Comparison of ENCODE assay signal across 9 mouse cellular contexts in the genomic region with DNA sequence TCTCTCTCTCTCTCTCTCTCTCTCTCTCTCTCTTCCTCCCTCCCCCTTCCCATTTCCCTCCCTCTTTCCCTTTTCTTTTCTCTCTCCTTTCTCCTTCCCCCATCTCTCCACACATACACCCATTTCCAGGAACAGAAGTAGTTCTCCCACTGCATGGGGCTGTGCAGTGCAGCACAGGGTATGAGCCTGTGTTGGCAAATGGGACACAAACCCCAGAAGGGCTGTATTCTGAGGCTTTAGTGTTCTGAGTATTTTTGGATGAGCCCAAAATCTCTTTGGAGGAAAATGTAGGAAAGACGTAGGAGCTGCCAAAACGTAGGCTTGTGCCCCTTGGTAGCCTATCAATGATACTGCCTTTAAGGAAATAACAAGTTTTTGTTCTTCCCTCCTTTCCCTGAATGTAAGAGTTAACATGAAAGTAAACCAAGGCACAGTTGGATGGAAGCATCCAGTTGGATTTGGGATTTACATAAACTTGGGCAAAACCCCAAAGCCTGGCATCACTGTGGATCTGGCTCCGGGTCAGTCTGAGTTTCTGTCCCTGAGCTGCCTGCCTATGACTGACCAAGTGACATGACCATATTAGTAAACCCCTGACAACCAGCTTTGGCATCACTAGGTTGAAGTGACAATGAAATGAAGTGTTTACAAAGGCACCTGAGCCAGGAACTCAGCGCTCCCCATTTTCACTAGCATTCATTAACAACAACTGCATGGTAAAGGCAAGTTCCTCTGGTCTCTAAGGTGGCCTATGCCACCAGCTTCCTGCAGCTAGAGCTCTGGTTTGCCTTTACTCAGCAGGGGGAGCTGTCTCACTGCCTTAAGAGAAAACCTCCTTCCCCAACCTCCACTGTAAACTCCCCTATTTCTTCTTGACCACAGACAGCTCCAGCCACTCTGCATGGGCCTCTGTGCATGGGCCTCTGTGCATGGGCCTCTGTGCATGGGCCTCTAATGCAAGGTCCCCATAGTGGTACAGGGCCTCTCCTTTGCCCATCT. TPM values are rescaled to one million over a fixed set of nuclear protein-coding genes. Genes with fewer than 3 reads are reported as not detected.
DNase-seq lines count a peak whose midpoint lies in the region; ATAC-seq and TF ChIP-seq lines count a peak whose summit lies in the region.
"Had no signal": no experiment of that assay in that cellular context is flagged by ENCODE, and none has a peak within 500 bp of the region (broad histone marks: within the 10 kb centered on the region; RNA-seq: fewer than 3 reads in every experiment).

No protein-coding gene starts in this region.

- no peak overlapping the region for H3K9ac ChIP-seq in intestine, postnatal 0 days (ENCODE audit: low read depth, low read length)
- no peak overlapping the region for H3K9ac ChIP-seq in intestine, embryonic 16.5 days (ENCODE audit: low read depth, low read length)
- H3K9ac ChIP-seq in midbrain, postnatal 0 days (replicated peaks; ENCODE audit: low read length, poor library complexity, severe bottlenecking) = no peak overlapping the region

- no peak for TF ChIP-seq POLR2A in brain, embryonic 14.5 days (IDR thresholded peaks at IDR 0.05; ENCODE audit: borderline replicate concordance, extremely low read depth, insufficient read depth, insufficient read length, poor library complexity, severe bottlenecking)

- no peaks in the 10 kb centered on the region for H3K27me3 ChIP-seq in intestine, postnatal 0 days (replicated peaks; ENCODE audit: control insufficient read depth, insufficient read depth, low read length)
- no peaks in the 10 kb centered on the region for H3K27me3 ChIP-seq in intestine, embryonic 16.5 days (replicated peaks; ENCODE audit: control insufficient read depth, insufficient read depth, low read length)
- no peaks in the 10 kb centered on the region for H3K27me3 ChIP-seq in E14TG2a.4 (ENCODE audit: insufficient read depth, low read length)
- H3K27me3 ChIP-seq in midbrain, postnatal 0 days (ENCODE audit: insufficient read depth, low read length) = no peaks in the 10 kb centered on the region

- H3K4me1 ChIP-seq in intestine, postnatal 0 days (replicated peaks; ENCODE audit: control insufficient read depth, insufficient read depth, low read length) = no peaks in the 10 kb centered on the region
- H3K4me1 ChIP-seq in intestine, embryonic 16.5 days (ENCODE audit: control insufficient read depth, insufficient read depth, low read length) = no peaks in the 10 kb centered on the region
- no peaks in the 10 kb centered on the region for H3K4me1 ChIP-seq in E14TG2a.4 (replicated peaks; ENCODE audit: low read depth, low read length)
- H3K4me1 ChIP-seq in midbrain, postnatal 0 days (ENCODE audit: insufficient read depth, low read length) = peaks cover 7% of the 10 kb centered on the region

- no peaks in the 10 kb centered on the region for H3K36me3 ChIP-seq in intestine, postnatal 0 days (ENCODE audit: control insufficient read depth, insufficient read depth)
- no peaks in the 10 kb centered on the region for H3K36me3 ChIP-seq in intestine, embryonic 16.5 days (ENCODE audit: control insufficient read depth, insufficient read depth, low read length)
- no peaks in the 10 kb centered on the region for H3K36me3 ChIP-seq in E14TG2a.4 (ENCODE audit: insufficient read depth, low read length)
- no peaks in the 10 kb centered on the region for H3K36me3 ChIP-seq in midbrain, postnatal 0 days (ENCODE audit: insufficient read depth, low read length)

- DNase-seq in brain, embryonic 14.5 days (ENCODE audit: low read depth) = peak; percentile 55
- peak; percentile 34 for DNase-seq in midbrain, postnatal 0 days (ENCODE audit: low spot score)
- DNase-seq in ovary, postnatal 14 days (ENCODE audit: low spot score) = no peak
- no peak for DNase-seq in heart, adult 8-10 months (ENCODE audit: low spot score)
- no peak for DNase-seq in spleen, postnatal 4 days (ENCODE audit: low spot score in 2 of 2)

- H3K4me2 ChIP-seq in intestine, postnatal 0 days (replicated peaks; ENCODE audit: low read depth) = no peak overlapping the region
- no peak overlapping the region for H3K4me2 ChIP-seq in intestine, embryonic 16.5 days (ENCODE audit: low read depth, low read length)
- peak overlapping the region; percentile 36; the same call in 1 of the 2 replicates for H3K4me2 ChIP-seq in midbrain, postnatal 0 days (ENCODE audit: low read depth, low read length, poor library complexity, severe bottlenecking)

- no peak for ATAC-seq in intestine, postnatal 0 days
- no peak for ATAC-seq in intestine, embryonic 16.5 days
- 0 out of 2 replicates have a peak, but pooled peaks have one; percentile 47 for ATAC-seq in midbrain, postnatal 0 days (ENCODE audit: low FRiP score)

- no peak overlapping the region for H3K27ac ChIP-seq in intestine, postnatal 0 days (ENCODE audit: low read depth, low read length)
- H3K27ac ChIP-seq in intestine, embryonic 16.5 days (ENCODE audit: low read length) = no peak overlapping the region
- H3K27ac ChIP-seq in midbrain, postnatal 0 days (ENCODE audit: low read depth, low read length) = peak overlapping the region; percentile 79

- peak; percentile 60 for TF ChIP-seq CTCF in intestine, postnatal 0 days (IDR thresholded peaks at IDR 0.05; ENCODE audit: low read depth)
- peak; percentile 26 for TF ChIP-seq CTCF in E14TG2a.4 (conservative IDR thresholded peaks at IDR 0.05; ENCODE audit: low read length)
- peak; percentile 22; the same call in 1 of the 2 replicates for TF ChIP-seq CTCF in brain, embryonic 14.5 days (IDR thresholded peaks at IDR 0.05; ENCODE audit: borderline replicate concordance, extremely low read depth, insufficient read depth, insufficient read length)
- peak; percentile 62 for TF ChIP-seq CTCF in midbrain, postnatal 0 days (IDR thresholded peaks at IDR 0.05)

- 76% methylated on average over 4 of the region's 4 CpGs for WGBS in intestine, postnatal 0 days
- WGBS in intestine, embryonic 16.5 days = 76% methylated on average over 4 of the region's 4 CpGs
- WGBS in midbrain, postnatal 0 days = 61% methylated on average over 4 of the region's 4 CpGs

- H3K4me3 ChIP-seq in intestine, postnatal 0 days (ENCODE audit: low read depth, low read length) = no peak overlapping the region
- no peak overlapping the region for H3K4me3 ChIP-seq in intestine, embryonic 16.5 days (ENCODE audit: low read length)
- no peak overlapping the region for H3K4me3 ChIP-seq in E14TG2a.4 (replicated peaks; ENCODE audit: low read length)
- no peak overlapping the region for H3K4me3 ChIP-seq in midbrain, postnatal 0 days (ENCODE audit: low read depth, low read length)

- H3K9me3 ChIP-seq in intestine, postnatal 0 days (ENCODE audit: control insufficient read depth) = no peaks in the 10 kb centered on the region
- no peaks in the 10 kb centered on the region for H3K9me3 ChIP-seq in intestine, embryonic 16.5 days (ENCODE audit: control insufficient read depth, low read length)
- H3K9me3 ChIP-seq in E14TG2a.4 (ENCODE audit: low read length) = no peaks in the 10 kb centered on the region
- no peaks in the 10 kb centered on the region for H3K9me3 ChIP-seq in midbrain, postnatal 0 days (ENCODE audit: low read length)

RNA-seq across cellular contexts. Expression of a gene that starts 23.5 kb away (rescaled TPM):
- 0.14 and 0.26 TPM in 2 replicates for polyA plus RNA-seq in intestine, postnatal 0 days (2015; fragmentation: Nextera tagmentation; extraction: Ambion mirVana)
- polyA plus RNA-seq in intestine, embryonic 16.5 days (2015; fragmentation: Nextera tagmentation; extraction: Ambion mirVana) = not detected in 2 replicates
- 0.33 TPM in 2 replicates for polyA plus RNA-seq in brain, embryonic 14.5 days (2012; rRNA removed)
- total RNA-seq in midbrain, postnatal 0 days (2014; rRNA removed) = 0.94 TPM in 1 of 2 replicates, not detected in the other
- polyA plus RNA-seq in midbrain, postnatal 0 days (2015; fragmentation: Nextera tagmentation; extraction: Ambion mirVana) = 0.47 and 0.48 TPM in 2 replicates
- total RNA-seq in heart, adult 8-10 months (2022) = not detected
- total RNA-seq: left cerebral cortex, postnatal 25 days had no signal

RNA-seq across cellular contexts. Expression of a gene that starts 58.3 kb away (rescaled TPM):
- 9.3 and 10.1 TPM in 2 replicates for polyA plus RNA-seq in intestine, postnatal 0 days (2015; fragmentation: Nextera tagmentation; extraction: Ambion mirVana)
- polyA plus RNA-seq in intestine, embryonic 16.5 days (2015; fragmentation: Nextera tagmentation; extraction: Ambion mirVana) = 9.3 and 9.9 TPM in 2 replicates
- polyA plus RNA-seq in brain, embryonic 14.5 days (2012; rRNA removed) = 951 and 982 TPM in 2 replicates
- total RNA-seq in midbrain, postnatal 0 days (2014; rRNA removed) = 1,042 and 1,173 TPM in 2 replicates
- 641 and 644 TPM in 2 replicates for polyA plus RNA-seq in midbrain, postnatal 0 days (2015; fragmentation: Nextera tagmentation; extraction: Ambion mirVana)
- total RNA-seq in heart, adult 8-10 months (2022) = 1 to 10 TPM in 2 of 4 experiments, under 1 TPM in 2; 0.60 to 1.1 (median 0.89) TPM

Comparison
In these comparisons a context has a peak if more than half of its experiments do, and no peak if none do; other contexts are left out.
1. DNase-seq: peak in brain, embryonic 14.5 days (single experiment) and midbrain, postnatal 0 days (single experiment); none in ovary, postnatal 14 days (single experiment), heart, adult 8-10 months (single experiment) and spleen, postnatal 4 days (0 of 2).
2. RNA of a gene that starts 58.3 kb away (polyA plus RNA-seq): 951 to 982 TPM in brain, embryonic 14.5 days and 641 to 644 TPM in midbrain, postnatal 0 days; 9.3 to 9.9 TPM in intestine, embryonic 16.5 days and 9.3 to 10.1 TPM in intestine, postnatal 0 days; every median in the first group is over 10 times any median in the second.
3. Peak in every context shown above with its lines, with median percentiles within 50 percentile points of each other: CTCF ChIP-seq.